Mouse (Mus musculus): ENCODE measurements around the gene Tmem205. TPM values are rescaled to one million over a fixed set of nuclear protein-coding genes. Genes with fewer than 3 reads are reported as not detected.

Tmem205 gene
- polyA plus RNA-seq, 1 experiment from 2014 or later: 49.6 TPM

DNA sequence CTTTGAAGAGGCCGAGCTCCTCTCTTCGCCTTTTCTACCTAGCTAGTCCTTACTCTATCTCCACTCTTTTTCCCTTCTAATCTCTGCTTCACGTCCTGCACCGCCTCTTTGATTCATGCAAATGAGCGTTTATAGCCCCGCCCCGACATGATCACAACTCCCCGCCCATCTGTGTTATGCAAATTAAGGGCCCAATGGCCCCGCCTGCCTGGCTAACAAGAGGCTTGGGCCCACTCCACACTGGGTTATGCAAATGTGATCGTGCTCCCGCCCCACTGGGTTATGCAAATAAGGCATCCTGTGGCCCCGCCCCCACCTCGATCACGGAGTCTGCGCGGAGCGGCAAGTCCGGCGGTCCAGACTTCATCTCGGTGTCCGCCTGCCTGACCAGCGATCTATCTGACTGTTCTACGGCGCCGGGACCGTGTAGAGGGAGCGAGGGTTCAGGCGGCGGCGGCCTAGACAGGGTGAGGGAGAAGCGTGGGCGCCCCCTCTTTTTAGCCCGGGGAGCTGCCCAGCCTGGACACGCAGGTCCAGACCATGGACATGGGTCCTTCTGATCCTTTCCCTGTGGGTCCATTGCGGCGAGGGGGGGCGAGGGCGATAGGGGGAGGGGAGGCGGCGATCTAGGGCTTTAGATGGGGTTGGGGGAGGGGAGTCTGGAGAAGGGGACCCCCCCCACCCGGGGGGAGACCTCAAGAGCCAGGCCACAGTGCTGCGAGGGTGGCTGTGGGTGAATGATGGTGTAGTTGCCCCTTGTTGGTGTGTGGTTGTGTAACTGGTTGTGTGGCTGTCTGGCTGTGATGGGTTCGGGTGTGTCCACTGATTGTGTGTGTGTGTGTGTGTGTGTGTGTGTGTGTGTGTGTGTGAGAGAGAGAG is 9.6 kb upstream of the Tmem205 start, which contains the start of gene Plppr2:
Gene Plppr2 (plus strand): TSS at position 342 of the 879 bp plus-strand sequence.
- peak within 1 kb of the TSS; percentile 72 for H3K27ac ChIP-seq (ENCODE audit: low read depth, low read length)
- peak within 1 kb of the TSS; percentile 81 for H3K4me3 ChIP-seq (ENCODE audit: low read depth, low read length)
- peak within 1 kb of the TSS; percentile 60 for H3K4me2 ChIP-seq (ENCODE audit: low read depth, low read length)
- 2% methylated on average over 41 of the region's 43 CpGs for WGBS
- H3K9ac ChIP-seq (replicated peaks; ENCODE audit: low read depth, low read length): peak within 1 kb of the TSS; percentile 78
- H3K9me3 ChIP-seq (ENCODE audit: control insufficient read depth, low read length): no peaks in the 10 kb centered on the region
- peaks cover 6% of the 10 kb centered on the region; the same call in 1 of the 2 replicates for H3K36me3 ChIP-seq (ENCODE audit: control insufficient read depth, insufficient read depth, low read length)
- H3K27me3 ChIP-seq (ENCODE audit: control insufficient read depth, insufficient read depth, low read length): no peaks in the 10 kb centered on the region
- peak; percentile 94 for ATAC-seq (ENCODE audit: low read depth)
- H3K4me1 ChIP-seq (ENCODE audit: control insufficient read depth, insufficient read depth, low read length): peaks cover 9% of the 10 kb centered on the region

DNA sequence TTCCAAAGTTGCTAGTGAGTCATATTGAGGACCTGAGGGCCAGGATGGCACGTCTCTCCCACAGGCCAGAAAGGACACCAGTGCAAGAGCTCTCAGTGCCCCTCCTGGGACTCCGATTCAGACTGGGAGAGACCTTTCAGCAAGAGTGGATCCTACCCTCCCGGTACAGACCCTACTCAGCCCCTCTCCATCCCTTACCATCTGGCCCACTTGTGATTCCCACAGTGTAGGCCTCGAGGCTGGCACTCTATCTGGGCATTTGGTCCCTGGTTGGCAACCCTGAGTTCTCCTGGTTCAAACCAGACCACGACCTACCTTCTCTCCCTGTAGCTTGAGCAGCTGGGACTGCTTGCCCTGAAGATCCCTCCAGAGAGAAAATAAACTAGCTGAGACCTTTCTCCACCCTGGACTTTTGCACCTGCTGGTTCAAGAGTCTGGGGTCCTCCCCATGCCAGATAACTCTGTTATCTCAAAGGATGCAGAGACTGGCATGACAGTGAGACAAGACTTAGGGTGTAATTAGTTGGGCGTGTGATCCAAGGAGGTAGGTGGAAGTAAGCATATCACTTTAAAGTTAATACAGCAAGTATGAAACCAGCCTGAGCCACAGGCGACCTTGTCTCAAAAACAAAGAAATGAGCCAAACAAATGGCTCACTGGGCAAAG is 8.2 kb upstream of the Tmem205 start:
- peaks cover 9% of the 10 kb centered on the region for H3K4me1 ChIP-seq (ENCODE audit: control insufficient read depth, insufficient read depth, low read length)
- no peaks in the 10 kb centered on the region for H3K36me3 ChIP-seq (ENCODE audit: control insufficient read depth, insufficient read depth, low read length)
- H3K4me3 ChIP-seq (ENCODE audit: low read depth, low read length): no peak overlapping the region
- no peak for ATAC-seq (ENCODE audit: low read depth)
- no peak overlapping the region for H3K9ac ChIP-seq (replicated peaks; ENCODE audit: low read depth, low read length)
- H3K4me2 ChIP-seq (ENCODE audit: low read depth, low read length): no peak overlapping the region
- WGBS: 87% methylated on average over 7 of the region's 7 CpGs
- H3K27ac ChIP-seq (ENCODE audit: low read depth, low read length): no peak overlapping the region
- H3K9me3 ChIP-seq (ENCODE audit: control insufficient read depth, low read length): no peaks in the 10 kb centered on the region
- no peaks in the 10 kb centered on the region for H3K27me3 ChIP-seq (ENCODE audit: control insufficient read depth, insufficient read depth, low read length)

DNA sequence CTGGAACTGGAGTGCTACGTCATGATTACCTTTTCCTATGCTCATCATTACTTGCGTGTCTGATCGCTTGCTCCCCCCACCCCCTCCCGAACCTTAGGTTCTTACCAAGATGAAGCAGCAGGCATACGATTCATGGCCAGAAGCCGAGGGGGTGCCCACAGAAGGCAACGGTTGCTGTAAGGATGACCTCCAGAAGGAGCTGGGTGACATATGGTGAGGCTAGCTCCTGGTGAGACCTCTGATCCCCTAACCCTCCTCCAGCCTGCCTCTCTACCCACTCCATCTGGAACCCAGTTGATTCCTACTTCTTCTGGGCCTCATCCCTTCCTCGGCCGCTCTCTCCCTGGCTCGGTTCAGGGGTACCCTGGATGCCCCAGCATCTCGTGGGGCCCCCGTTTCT is 6.7 kb upstream of the Tmem205 start:
- H3K9me3 ChIP-seq (ENCODE audit: control insufficient read depth, low read length): no peaks in the 10 kb centered on the region
- ATAC-seq (ENCODE audit: low read depth): no peak
- no peak overlapping the region for H3K4me2 ChIP-seq (ENCODE audit: low read depth, low read length)
- H3K27ac ChIP-seq (ENCODE audit: low read depth, low read length): no peak overlapping the region
- no peak overlapping the region for H3K4me3 ChIP-seq (ENCODE audit: low read depth, low read length)
- no peaks in the 10 kb centered on the region for H3K27me3 ChIP-seq (ENCODE audit: control insufficient read depth, insufficient read depth, low read length)
- 94% methylated on average over 12 of the region's 12 CpGs for WGBS
- H3K9ac ChIP-seq (replicated peaks; ENCODE audit: low read depth, low read length): no peak overlapping the region
- H3K36me3 ChIP-seq (ENCODE audit: control insufficient read depth, insufficient read depth, low read length): no peaks in the 10 kb centered on the region
- peaks cover 9% of the 10 kb centered on the region for H3K4me1 ChIP-seq (ENCODE audit: control insufficient read depth, insufficient read depth, low read length)

DNA sequence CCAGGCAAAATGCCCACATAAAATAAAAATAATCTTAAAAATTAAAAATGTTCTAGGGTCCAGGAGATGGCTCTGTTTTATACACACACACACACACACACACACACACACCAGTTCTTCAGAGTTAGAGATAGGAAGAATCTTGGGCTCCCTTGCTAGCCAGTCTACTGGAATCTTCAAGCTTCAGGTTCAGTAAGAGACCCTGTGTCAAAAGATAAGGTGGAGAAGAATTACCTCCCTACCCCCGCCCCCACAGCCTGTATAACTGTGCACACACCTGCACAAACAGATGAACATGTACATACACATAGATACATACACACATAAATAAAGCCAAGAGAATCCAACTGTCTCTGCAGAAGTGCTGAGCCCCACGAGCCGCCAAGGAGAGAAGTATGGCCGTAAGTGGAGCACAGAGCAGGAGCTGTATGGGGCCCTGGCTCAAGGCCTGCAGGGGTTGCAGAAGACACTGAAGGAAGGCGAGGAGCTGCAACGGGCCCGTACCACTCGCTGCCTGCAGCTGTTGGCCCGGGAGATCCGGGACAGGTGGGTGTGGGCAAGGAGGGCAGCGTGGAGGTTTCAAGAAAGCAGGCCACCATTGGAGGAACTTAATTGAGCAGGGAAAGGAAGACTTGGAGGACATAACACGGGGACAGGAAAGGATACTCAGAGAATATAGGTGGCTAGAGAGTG is 5.2 kb upstream of the Tmem205 start:
- no peak for ATAC-seq (ENCODE audit: low read depth)
- Histone ChIP-seq H3K27me3 (ENCODE audit: control insufficient read depth, insufficient read depth, low read length) (no peaks in the 10 kb centered on the region), H3K36me3 (ENCODE audit: control insufficient read depth, insufficient read depth, low read length) (no peaks in the 10 kb centered on the region), H3K9ac (replicated peaks; ENCODE audit: low read depth, low read length) (no peak overlapping the region), H3K4me1 (ENCODE audit: control insufficient read depth, insufficient read depth, low read length) (0 out of 2 replicates have a peak, but pooled peaks cover under 1% of the 10 kb centered on the region), H3K27ac (ENCODE audit: low read depth, low read length) (no peak overlapping the region), H3K4me3 (ENCODE audit: low read depth, low read length) (no peak overlapping the region), H3K9me3 (ENCODE audit: control insufficient read depth, low read length) (no peaks in the 10 kb centered on the region), H3K4me2 (ENCODE audit: low read depth, low read length) (no peak overlapping the region)
- 61% methylated on average over 12 of the region's 12 CpGs for WGBS

- no peak overlapping the region for H3K9ac ChIP-seq (replicated peaks; ENCODE audit: low read depth, low read length)
Observed at GRCm38 (mm10) chr9:21932006-21932405, 4.7 kb upstream of the Tmem205 start.

DNA sequence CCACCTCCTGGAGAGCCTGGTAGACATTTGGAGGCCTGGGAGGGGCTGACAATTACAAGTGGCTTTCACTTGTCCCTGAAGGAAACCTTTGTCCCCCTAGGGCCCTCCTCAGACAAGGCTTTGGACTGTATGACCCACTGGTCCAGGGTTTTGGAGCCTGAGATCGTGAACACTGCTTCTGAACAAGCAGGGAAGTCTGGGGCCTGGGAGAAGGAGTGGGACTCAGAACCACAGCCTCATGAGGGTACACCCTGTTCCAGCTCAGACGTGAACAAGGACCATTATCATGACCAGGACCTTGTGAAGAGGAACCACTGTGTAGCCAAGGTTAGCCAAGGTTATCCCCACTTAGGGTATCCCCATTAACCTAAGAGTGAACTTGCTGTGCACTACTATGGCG is 1.9 kb upstream of the Tmem205 start:
- WGBS: 80% methylated on average over 3 of the region's 3 CpGs
- H3K36me3 ChIP-seq (ENCODE audit: control insufficient read depth, insufficient read depth, low read length): no peaks in the 10 kb centered on the region
- no peaks in the 10 kb centered on the region for H3K9me3 ChIP-seq (ENCODE audit: control insufficient read depth, low read length)
- no peaks in the 10 kb centered on the region for H3K27me3 ChIP-seq (ENCODE audit: control insufficient read depth, insufficient read depth, low read length)
- H3K9ac ChIP-seq (replicated peaks; ENCODE audit: low read depth, low read length): no peak overlapping the region
- ATAC-seq (ENCODE audit: low read depth): no peak
- H3K4me3 ChIP-seq (ENCODE audit: low read depth, low read length): no peak overlapping the region
- peaks cover 7% of the 10 kb centered on the region for H3K4me1 ChIP-seq (ENCODE audit: control insufficient read depth, insufficient read depth, low read length)
- no peak overlapping the region for H3K27ac ChIP-seq (ENCODE audit: low read depth, low read length)
- H3K4me2 ChIP-seq (ENCODE audit: low read depth, low read length): no peak overlapping the region

More at GRCm38 (mm10) chr9:21932006-21932405, 4.7 kb upstream of the Tmem205 start:
- Histone ChIP-seq H3K36me3 (ENCODE audit: control insufficient read depth, insufficient read depth, low read length) (no peaks in the 10 kb centered on the region), H3K9me3 (ENCODE audit: control insufficient read depth, low read length) (no peaks in the 10 kb centered on the region), H3K4me3 (ENCODE audit: low read depth, low read length) (no peak overlapping the region), H3K4me1 (ENCODE audit: control insufficient read depth, insufficient read depth, low read length) (no peaks in the 10 kb centered on the region), H3K4me2 (ENCODE audit: low read depth, low read length) (no peak overlapping the region), H3K27ac (ENCODE audit: low read depth, low read length) (no peak overlapping the region), H3K27me3 (ENCODE audit: control insufficient read depth, insufficient read depth, low read length) (no peaks in the 10 kb centered on the region)
- ATAC-seq (ENCODE audit: low read depth): no peak
- WGBS: 56% methylated on average over 2 of the region's 2 CpGs

DNA sequence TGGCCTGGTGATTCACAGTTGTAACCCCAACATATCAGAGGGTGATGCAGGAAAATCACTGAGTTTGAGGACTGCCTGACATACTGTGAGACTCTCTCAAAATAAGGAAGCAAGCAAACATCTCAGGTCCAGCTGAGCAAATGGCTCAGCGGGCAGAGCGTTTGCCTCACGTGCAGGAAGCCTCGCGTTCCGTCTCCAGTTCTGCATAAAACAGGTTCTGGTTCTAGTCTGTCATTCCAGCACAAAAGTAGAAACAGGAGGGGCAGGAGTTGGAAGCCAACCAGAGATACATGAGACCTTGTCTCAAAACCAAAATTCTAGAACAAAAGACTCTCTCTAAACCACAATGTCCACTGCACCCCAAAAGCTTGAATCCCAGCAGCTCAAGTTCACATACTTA is 572 bp downstream of the Tmem205 start:
- H3K9me3 ChIP-seq (ENCODE audit: control insufficient read depth, low read length): no peaks in the 10 kb centered on the region
- WGBS: 3% methylated on average over 6 of the region's 6 CpGs
- ATAC-seq (ENCODE audit: low read depth): no peak

DNA sequence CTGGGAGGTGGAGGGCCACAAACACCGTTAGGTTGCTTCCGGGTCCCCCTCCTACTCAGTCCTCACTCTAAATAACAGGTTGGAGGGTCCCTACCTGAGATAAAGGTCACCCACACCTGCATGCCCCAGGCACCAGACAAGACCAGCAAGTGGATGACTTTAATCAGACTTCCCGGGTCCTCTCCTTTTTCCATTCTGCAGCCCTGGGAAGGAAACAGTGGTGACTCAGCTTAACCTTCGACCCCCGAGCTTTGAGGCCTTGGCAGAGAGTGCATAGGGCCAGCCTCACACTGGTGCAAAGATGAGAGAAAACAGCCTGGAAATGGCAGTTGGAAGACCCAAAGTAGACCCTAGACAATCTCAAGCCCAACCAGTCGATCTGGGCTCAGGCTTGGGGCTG is 1.2 kb downstream of the Tmem205 start:
- H3K4me2 ChIP-seq (ENCODE audit: low read depth, low read length): peak overlapping the region; percentile 56
- no peak overlapping the region; the same call in 1 of the 2 replicates for H3K27ac ChIP-seq (ENCODE audit: low read depth, low read length)
- H3K4me1 ChIP-seq (ENCODE audit: control insufficient read depth, insufficient read depth, low read length): peaks cover 7% of the 10 kb centered on the region
- no peak overlapping the region for H3K9ac ChIP-seq (replicated peaks; ENCODE audit: low read depth, low read length)
- H3K36me3 ChIP-seq (ENCODE audit: control insufficient read depth, insufficient read depth, low read length): no peaks in the 10 kb centered on the region
- WGBS: 81% methylated on average over 6 of the region's 6 CpGs
- H3K4me3 ChIP-seq (ENCODE audit: low read depth, low read length): peak overlapping the region; percentile 50
- H3K9me3 ChIP-seq (ENCODE audit: control insufficient read depth, low read length): no peaks in the 10 kb centered on the region
- ATAC-seq (ENCODE audit: low read depth): no peak
- no peaks in the 10 kb centered on the region for H3K27me3 ChIP-seq (ENCODE audit: control insufficient read depth, insufficient read depth, low read length)

More for the DNA sequence above, 572 bp downstream of the Tmem205 start:
- Histone ChIP-seq H3K4me2 (ENCODE audit: low read depth, low read length) (peak overlapping the region; percentile 56), H3K4me1 (ENCODE audit: control insufficient read depth, insufficient read depth, low read length) (peaks cover 7% of the 10 kb centered on the region), H3K9ac (replicated peaks; ENCODE audit: low read depth, low read length) (peak overlapping the region; percentile 56), H3K27ac (ENCODE audit: low read depth, low read length) (no peak overlapping the region; the same call in 1 of the 2 replicates), H3K27me3 (ENCODE audit: control insufficient read depth, insufficient read depth, low read length) (no peaks in the 10 kb centered on the region), H3K4me3 (ENCODE audit: low read depth, low read length) (peak overlapping the region; percentile 50), H3K36me3 (ENCODE audit: control insufficient read depth, insufficient read depth, low read length) (no peaks in the 10 kb centered on the region)

Measured in neural tube, embryonic 14.5 days (tissue).